Mouse (Mus musculus) thymus, adult 2 months (tissue): ENCODE results near the gene Selplg. TPM values are rescaled to one million over a fixed set of nuclear protein-coding genes. Genes with fewer than 3 reads are reported as not detected.

Experiments
- DNase-seq: peaks from one replicate; pipeline ENCODE4 v3.0.0; 2021
- H3K27ac ChIP-seq: fragments of 200-500 bp; 2 replicates; pipeline ENCODE4 v1.5.1; 2012; ENCODE audit warnings: low read length, control low read depth; ENCODE audit not compliant: control insufficient read depth, insufficient read depth
- H3K27me3 ChIP-seq: fragments of 200-500 bp; 2 replicates; pipeline ENCODE4 v1.6.1; 2012; ENCODE audit warnings: mild to moderate bottlenecking, low read length, moderate library complexity, mixed read lengths; ENCODE audit not compliant: control insufficient read depth, insufficient read depth
- H3K36me3 ChIP-seq: fragments of 200-500 bp; 2 replicates; pipeline ENCODE4 v1.6.1; 2012; ENCODE audit warnings: mild to moderate bottlenecking, low read length, moderate library complexity; ENCODE audit not compliant: control insufficient read depth, insufficient read depth
- H3K4me1 ChIP-seq: fragments of 200-500 bp; replicated peaks from 2 replicates; pipeline ENCODE4 v1.6.1; 2012; ENCODE audit warnings: low read length; ENCODE audit not compliant: control insufficient read depth, insufficient read depth
- H3K4me3 ChIP-seq: fragments of 200-500 bp; 2 replicates; pipeline ENCODE4 v1.5.1; 2012; ENCODE audit warnings: mild to moderate bottlenecking, low read length, control low read depth, moderate library complexity; ENCODE audit not compliant: control insufficient read depth, insufficient read depth
- CTCF ChIP-seq: fragments of 200-500 bp; IDR thresholded peaks from 2 replicates; pipeline ENCODE4 v1.5.1; 2012; ENCODE audit warnings: mild to moderate bottlenecking, control low read depth, low read length, moderate library complexity, borderline replicate concordance; ENCODE audit not compliant: control insufficient read depth, poor library complexity, insufficient read depth; ENCODE audit errors: extremely low read depth
- POLR2A ChIP-seq: fragments of 200-500 bp; IDR thresholded peaks from 2 replicates; pipeline ENCODE4 v1.6.1; 2012; ENCODE audit warnings: mild to moderate bottlenecking, low read length, control low read depth, moderate library complexity; ENCODE audit not compliant: control insufficient read depth, poor library complexity, insufficient read depth; ENCODE audit errors: extremely low read depth
- WGBS: fragments of 180-500 bp; shearing (Covaris S2); methylation state at CpG from one replicate; pipeline ENCODE4 v1.1.7; 2018; 5-methylcytosine and 5-hydroxymethylcytosine counted together
- polyA plus RNA-seq: library from polyadenylated mRNA; depleted of rRNA; stranded (reverse); fragments of >200 nt; gene quantifications from 2 replicates; pipeline ENCODE4 v1.2.3, GENCODE M21; 2012

The Selplg gene
- polyA plus RNA-seq, 1 experiment, result 783 TPM

DNA sequence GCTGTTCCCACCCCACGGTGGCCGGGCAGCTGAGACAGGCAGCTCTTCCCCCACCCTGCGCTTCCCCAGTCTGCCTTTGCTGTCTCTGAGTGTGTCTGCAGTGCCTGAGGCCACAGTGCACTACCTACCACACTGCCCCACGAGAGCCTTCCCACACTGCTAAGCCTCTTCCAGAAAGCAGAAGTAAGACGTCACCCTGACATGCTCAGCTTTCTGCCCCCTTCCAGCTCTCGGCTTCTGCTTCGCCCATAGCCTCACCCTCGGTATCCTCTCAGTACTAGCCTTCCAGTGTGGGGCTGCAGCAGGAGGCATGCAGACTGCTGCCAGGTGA lies 55.6 kb downstream of the Selplg start:
- Histone ChIP-seq H3K4me1 (peaks cover 32% of the 10 kb centered on the region), H3K36me3 (no peaks in the 10 kb centered on the region), H3K27me3 (no peaks in the 10 kb centered on the region), H3K27ac (no peak overlapping the region), H3K4me3 (no peak overlapping the region)
- 40% methylated on average over 8 of the region's 8 CpGs for WGBS
- TF ChIP-seq POLR2A (no peak), CTCF (no peak)
- DNase-seq, result no peak

DNA sequence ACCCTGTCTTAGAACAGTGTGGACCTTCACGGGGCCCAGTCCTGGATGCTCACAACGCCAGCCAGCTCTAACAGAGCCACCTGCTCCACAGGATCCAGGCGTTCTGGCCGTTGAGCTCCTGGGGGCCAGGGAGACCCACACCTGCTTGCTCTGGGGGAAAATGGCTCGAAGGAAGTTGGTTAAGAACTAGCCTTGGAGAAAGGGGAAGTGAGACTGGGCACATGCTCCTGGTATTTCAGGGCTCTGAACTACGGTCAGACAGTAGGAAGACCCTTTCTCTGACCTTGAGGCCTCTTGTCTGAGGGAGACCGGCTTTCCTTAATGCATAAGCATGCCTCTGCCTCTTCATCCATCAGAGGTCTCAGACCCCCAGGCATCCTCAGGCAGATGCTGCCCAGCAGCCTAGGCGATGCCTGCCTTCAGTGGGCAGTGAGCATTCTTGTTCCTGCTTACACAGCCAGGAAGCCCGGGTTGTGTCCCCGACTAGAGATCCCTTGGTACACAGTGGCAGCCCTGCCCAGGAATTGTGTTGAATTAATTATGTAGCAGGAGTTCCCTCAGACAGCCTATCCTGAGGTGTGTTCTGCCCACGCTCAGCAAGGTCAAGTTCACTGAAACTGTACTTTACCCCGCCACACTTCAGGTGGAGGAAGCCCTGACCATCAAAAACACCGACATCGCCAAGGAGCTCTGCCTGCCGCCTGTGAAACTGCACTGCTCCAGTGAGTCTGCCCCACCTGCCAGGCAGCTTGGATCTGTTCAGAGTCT lies 56.1 kb downstream of the Selplg start:
- TF ChIP-seq CTCF, result no peak
- no peak for TF ChIP-seq POLR2A
- Histone ChIP-seq H3K4me1 (peaks cover 32% of the 10 kb centered on the region), H3K27ac (peak overlapping the region; percentile 14; the same call in 1 of the 2 replicates), H3K36me3 (no peaks in the 10 kb centered on the region), H3K27me3 (no peaks in the 10 kb centered on the region), H3K4me3 (no peak overlapping the region)
- no peak for DNase-seq
- 35% methylated on average over 15 of the region's 15 CpGs for WGBS

DNA sequence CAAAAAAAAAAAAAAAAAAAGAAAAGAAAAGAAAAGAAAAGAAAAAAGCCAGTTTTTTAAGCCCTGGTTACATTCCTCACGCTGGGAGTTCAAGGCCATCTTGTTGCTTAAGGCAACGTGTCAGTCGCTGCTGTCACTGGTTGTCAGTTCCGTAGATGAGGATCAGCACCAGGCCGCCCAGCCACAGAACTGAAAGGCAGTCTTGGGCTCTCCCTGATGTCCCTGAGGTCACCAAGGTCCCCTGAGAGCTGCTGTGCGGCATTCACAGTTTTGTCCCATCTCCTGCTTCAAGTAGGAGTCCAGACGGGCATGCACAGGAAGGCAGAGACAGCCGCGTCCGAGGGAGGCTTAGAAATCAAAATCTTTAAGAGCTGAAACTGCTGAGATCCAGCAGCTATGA lies 56.9 kb downstream of the Selplg start:
- Histone ChIP-seq H3K36me3 (no peaks in the 10 kb centered on the region), H3K4me3 (no peak overlapping the region), H3K27me3 (no peaks in the 10 kb centered on the region), H3K27ac (no peak overlapping the region), H3K4me1 (peaks cover 34% of the 10 kb centered on the region)
- no peak for TF ChIP-seq POLR2A
- no peak for TF ChIP-seq CTCF
- no peak for DNase-seq
- 92% methylated on average over 10 of the region's 10 CpGs for whole genome bisulfite sequencing

DNA sequence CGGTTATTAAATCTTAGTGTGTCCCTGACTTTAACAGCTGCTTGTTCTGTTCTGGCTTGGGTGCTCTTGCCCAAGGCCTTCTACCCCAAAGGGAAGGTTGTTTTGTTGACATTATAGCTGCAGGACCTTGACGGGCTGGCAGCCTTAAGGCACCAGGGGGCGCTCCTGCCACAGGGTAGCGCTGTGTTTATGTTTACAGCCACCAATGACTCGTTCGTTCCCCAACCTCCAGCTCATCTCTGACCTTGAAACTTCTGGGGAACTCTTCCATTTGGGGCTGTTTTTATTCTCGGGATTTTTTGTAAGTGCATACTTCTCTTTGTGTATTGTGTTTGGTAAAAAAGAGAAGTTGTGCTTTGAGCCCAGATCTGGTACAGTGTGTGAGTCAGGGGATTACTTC lies 58.8 kb downstream of the Selplg start:
- TF ChIP-seq POLR2A (no peak), CTCF (peak; percentile 91)
- WGBS, result under 1% methylated on average over 7 of the region's 7 CpGs
- Histone ChIP-seq H3K4me3 (peak overlapping the region; percentile 72; the same call in 1 of the 2 replicates), H3K4me1 (peaks cover 40% of the 10 kb centered on the region), H3K27ac (no peak overlapping the region), H3K27me3 (no peaks in the 10 kb centered on the region), H3K36me3 (no peaks in the 10 kb centered on the region)
- DNase-seq, result peak; percentile 91

DNA sequence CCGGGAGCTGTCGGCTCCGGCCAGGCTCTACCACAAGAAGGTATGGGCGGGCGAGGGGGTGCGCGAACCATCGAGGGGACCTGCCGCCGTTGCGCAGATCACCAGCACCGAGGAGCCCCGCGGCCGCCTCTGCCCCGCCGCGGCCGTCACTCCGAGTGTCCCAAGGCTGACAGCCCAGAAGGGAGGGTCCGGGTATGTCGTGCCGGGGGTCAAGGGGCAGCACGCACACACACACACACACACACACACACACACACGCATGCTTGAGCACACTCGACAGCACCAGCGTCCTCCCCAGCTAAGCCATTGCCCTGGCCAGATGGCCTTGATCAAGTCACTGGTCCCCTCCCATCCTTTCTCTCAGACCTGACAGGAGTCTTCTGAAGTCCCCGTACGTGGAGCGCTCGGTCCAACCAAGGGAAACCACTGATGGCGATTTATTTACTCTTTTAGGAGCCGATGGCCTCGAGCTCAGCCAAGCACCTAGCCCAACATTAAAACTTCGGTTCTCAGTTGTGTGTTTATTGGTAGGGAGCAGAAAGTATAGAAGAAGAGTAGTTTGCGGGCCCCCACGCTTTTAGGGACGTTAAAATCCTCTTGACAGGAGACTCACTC lies 59.4 kb downstream of the Selplg start:
- TF ChIP-seq POLR2A (no peak), CTCF (peak; percentile 9; the same call in 1 of the 2 replicates)
- Histone ChIP-seq H3K4me3 (peak overlapping the region; percentile 72), H3K27ac (no peak overlapping the region), H3K27me3 (no peaks in the 10 kb centered on the region), H3K36me3 (no peaks in the 10 kb centered on the region), H3K4me1 (peaks cover 34% of the 10 kb centered on the region)
- no peak for DNase-seq
- WGBS, result under 1% methylated on average over 38 of the region's 38 CpGs

DNA sequence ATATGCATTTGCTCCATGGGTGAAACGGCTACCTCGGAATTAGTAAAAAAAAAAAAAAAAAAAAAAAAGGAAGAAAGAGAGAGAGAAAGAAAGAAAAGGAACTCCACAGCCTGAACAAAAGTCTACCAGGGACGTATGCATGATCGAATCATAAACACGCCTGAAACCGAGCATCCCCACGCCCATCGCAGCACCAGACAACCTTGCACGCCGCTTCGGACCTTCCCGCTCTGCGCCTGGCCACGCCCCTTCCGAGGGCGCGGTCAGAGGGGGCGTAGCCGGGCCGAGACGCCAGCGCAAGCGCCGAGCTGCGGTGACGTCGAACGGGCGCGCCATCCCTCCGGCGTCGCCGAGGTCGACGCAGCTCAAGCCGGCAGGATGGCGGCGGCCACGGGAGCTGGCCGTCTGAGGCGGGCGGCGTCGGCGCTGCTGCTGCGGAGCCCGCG lies 60.0 kb downstream of the Selplg start, which contains the start of the genes Sart3 and Iscu:
Gene Sart3, minus strand, starts transcription at position 61 of the 446 bp plus-strand sequence.
Gene Iscu, plus strand, starts transcription at position 299 of the 446 bp plus-strand sequence.
- Histone ChIP-seq H3K27ac (peak within 1 kb of the TSS; percentile 67), H3K27me3 (no peaks in the 10 kb centered on the region), H3K36me3 (no peaks in the 10 kb centered on the region), H3K4me1 (peaks cover 30% of the 10 kb centered on the region), H3K4me3 (peak within 1 kb of the TSS; percentile 73)
- WGBS, result under 1% methylated on average over 49 of the region's 49 CpGs
- peak; percentile 95 for DNase-seq
- TF ChIP-seq CTCF, result peak; percentile 70
- peak; percentile 73; the same call in 1 of the 2 replicates for TF ChIP-seq POLR2A
